Mouse (Mus musculus): ENCODE data around the gene Lpar1.

GRCm38 (mm10) chr4:58571232-58571631, 17.5 kb upstream of the Lpar1 start:
- TF ChIP-seq GATA1 (IDR thresholded peaks at IDR 0.05; ENCODE audit: low read length) = no peak
- TF ChIP-seq TAL1 (IDR thresholded peaks at IDR 0.05; ENCODE audit: low read length) = no peak

All from erythroblast, embryonic 14.5 days (primary cell).